Mouse (Mus musculus) hindbrain, embryonic 13.5 days (tissue): ENCODE measurements at regions not wholly inside any gene's neighbourhood (a gene's known extent, or its start where the extent isn't known, plus 50 kb on each side); places are given as distances from the start of the nearest gene placed in this dataset.
A peak's percentile ranks its signal among the peaks of the same experiment; 100 is the strongest.

ENCODE experiments used
- ATAC-seq: fragments of 200-750 bp; cut with Nextera tagmentation; 2 replicates; pipeline ENCODE4 v1.8.0; 2017; ENCODE audit warnings: moderate TSS enrichment; ENCODE audit not compliant: low FRiP score
- H3K27ac ChIP-seq: fragments of 300-500 bp; sonication (generic); 2 replicates; pipeline ENCODE4 v1.5.1; 2015; ENCODE audit warnings: inconsistent platforms, mild to moderate bottlenecking, moderate library complexity
- H3K27me3 ChIP-seq: fragments of 300-500 bp; sonication (generic); 2 replicates; pipeline ENCODE4 v1.6.1; 2015; ENCODE audit warnings: mild to moderate bottlenecking, inconsistent platforms
- H3K36me3 ChIP-seq: fragments of 300-500 bp; sonication (generic); 2 replicates; pipeline ENCODE4 v1.6.1; 2015; ENCODE audit warnings: mild to moderate bottlenecking, inconsistent platforms
- H3K4me1 ChIP-seq: fragments of 300-500 bp; sonication (generic); replicated peaks from 2 replicates; pipeline ENCODE4 v1.6.1; 2015; ENCODE audit warnings: inconsistent platforms
- H3K4me2 ChIP-seq: fragments of 300-500 bp; sonication (generic); 2 replicates; pipeline ENCODE4 v1.6.1; 2015; ENCODE audit warnings: inconsistent platforms, mild to moderate bottlenecking, moderate library complexity
- H3K4me3 ChIP-seq: fragments of 300-500 bp; sonication (generic); 2 replicates; pipeline ENCODE4 v1.5.1; 2015; ENCODE audit warnings: mild to moderate bottlenecking, inconsistent platforms
- H3K9ac ChIP-seq: fragments of 300-500 bp; sonication (generic); 2 replicates; pipeline ENCODE4 v1.6.1; 2015; ENCODE audit warnings: mild to moderate bottlenecking, inconsistent platforms
- H3K9me3 ChIP-seq: fragments of 300-500 bp; sonication (generic); 2 replicates; pipeline ENCODE4 v1.6.1; 2016; ENCODE audit warnings: inconsistent platforms
- WGBS: fragments of 180-500 bp; shearing (Covaris S2); methylation state at CpG from one replicate; pipeline ENCODE4 v1.1.7; 2015; 5-methylcytosine and 5-hydroxymethylcytosine counted together

DNA sequence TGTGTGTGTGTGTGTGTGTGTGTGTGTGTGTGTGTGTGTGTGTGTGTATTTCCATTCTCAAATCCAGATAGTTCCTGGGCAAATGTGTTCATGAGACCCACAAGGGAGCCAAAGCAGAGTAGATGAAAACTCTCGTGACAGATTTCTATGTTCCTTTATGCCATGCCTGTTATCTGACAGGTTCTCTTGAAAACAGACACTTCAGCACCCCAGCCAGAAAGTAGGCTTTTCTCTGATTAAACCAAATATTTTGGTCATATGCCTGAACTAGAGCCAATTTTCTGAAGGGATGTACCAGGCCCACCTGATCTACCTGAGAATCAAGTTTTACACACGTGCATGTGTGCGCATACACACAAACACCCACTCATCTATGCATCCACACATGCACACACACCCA, 95.5 kb downstream of the Psat1 start:
- Histone ChIP-seq H3K4me3 (no peak overlapping the region), H3K4me1 (no peaks in the 10 kb centered on the region), H3K36me3 (no peaks in the 10 kb centered on the region), H3K27ac (no peak overlapping the region), H3K27me3 (0 out of 2 replicates have a peak, but pooled peaks cover 5% of the 10 kb centered on the region), H3K9ac (no peak overlapping the region), H3K4me2 (no peak overlapping the region), H3K9me3 (no peaks in the 10 kb centered on the region)
- ATAC-seq: no peak
- WGBS: 96% methylated on average over 3 of the region's 3 CpGs

DNA sequence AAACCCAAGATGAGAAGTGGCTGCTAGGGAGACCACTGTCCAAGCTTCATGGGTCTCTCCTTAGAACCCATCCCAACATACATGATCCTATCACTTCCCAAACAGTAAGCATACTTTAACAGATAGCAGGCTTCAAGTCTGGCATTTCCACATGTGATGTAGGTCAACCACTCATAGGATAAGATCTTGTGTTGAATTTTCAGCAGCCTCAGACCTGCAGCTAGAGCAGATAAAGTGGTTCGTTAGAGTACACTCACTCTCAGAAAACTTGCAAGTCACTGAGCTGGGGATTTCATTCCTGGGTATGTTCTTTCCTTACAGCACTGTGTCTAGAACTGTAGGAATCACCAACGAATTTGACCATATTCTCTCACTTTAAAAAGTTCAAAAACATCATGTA, 96.4 kb downstream of the Psat1 start:
- Histone ChIP-seq H3K27me3 (0 out of 2 replicates have a peak, but pooled peaks cover 5% of the 10 kb centered on the region), H3K4me1 (no peaks in the 10 kb centered on the region), H3K27ac (no peak overlapping the region), H3K4me2 (no peak overlapping the region), H3K9me3 (no peaks in the 10 kb centered on the region), H3K36me3 (no peaks in the 10 kb centered on the region), H3K9ac (no peak overlapping the region), H3K4me3 (no peak overlapping the region)
- no peak for ATAC-seq
- WGBS: 73% methylated on average over 2 of the region's 2 CpGs

- no peaks in the 10 kb centered on the region for H3K9me3 ChIP-seq
- H3K27ac ChIP-seq: no peak overlapping the region
- WGBS: 84% methylated on average over 4 of the region's 4 CpGs
- H3K9ac ChIP-seq: no peak overlapping the region
- no peak overlapping the region for H3K4me2 ChIP-seq
- H3K27me3 ChIP-seq: 0 out of 2 replicates have a peak, but pooled peaks cover 5% of the 10 kb centered on the region
- H3K4me3 ChIP-seq: no peak overlapping the region
- ATAC-seq: no peak
- H3K36me3 ChIP-seq: no peaks in the 10 kb centered on the region
- H3K4me1 ChIP-seq: no peaks in the 10 kb centered on the region
These were observed 97.9 kb downstream of the Psat1 start for GRCm38 (mm10) chr19:15849235-15849634.

DNA sequence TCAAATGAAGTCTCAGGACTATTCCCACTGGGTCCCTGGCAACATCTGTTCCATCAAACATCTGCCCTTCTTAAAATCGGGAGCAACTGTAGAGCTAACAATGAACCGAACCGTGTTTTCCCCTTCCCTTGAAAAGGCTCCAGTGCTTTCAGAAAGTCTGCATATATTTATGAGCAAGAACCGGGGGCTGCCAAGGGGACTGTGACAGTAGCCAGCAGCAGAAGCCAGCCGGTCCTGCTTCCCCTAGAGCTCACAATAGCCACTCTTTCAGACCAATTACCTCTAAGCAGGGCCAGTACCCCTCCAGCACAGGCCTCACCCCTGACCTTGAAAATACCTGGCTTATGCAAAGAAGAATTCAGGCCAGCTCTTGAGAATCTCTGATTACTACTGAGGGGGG, 108.8 kb downstream of the Psat1 start:
- no peaks in the 10 kb centered on the region for H3K27me3 ChIP-seq
- H3K9me3 ChIP-seq: no peaks in the 10 kb centered on the region
- peaks cover 37% of the 10 kb centered on the region for H3K4me1 ChIP-seq
- H3K27ac ChIP-seq: peak overlapping the region; percentile 80
- H3K4me3 ChIP-seq: no peak overlapping the region
- H3K9ac ChIP-seq: no peak overlapping the region
- 0 out of 2 replicates have a peak, but pooled peaks have one; percentile 25 for ATAC-seq
- no peaks in the 10 kb centered on the region for H3K36me3 ChIP-seq
- 13% methylated on average over 5 of the region's 5 CpGs for WGBS
- H3K4me2 ChIP-seq: no peak overlapping the region

DNA sequence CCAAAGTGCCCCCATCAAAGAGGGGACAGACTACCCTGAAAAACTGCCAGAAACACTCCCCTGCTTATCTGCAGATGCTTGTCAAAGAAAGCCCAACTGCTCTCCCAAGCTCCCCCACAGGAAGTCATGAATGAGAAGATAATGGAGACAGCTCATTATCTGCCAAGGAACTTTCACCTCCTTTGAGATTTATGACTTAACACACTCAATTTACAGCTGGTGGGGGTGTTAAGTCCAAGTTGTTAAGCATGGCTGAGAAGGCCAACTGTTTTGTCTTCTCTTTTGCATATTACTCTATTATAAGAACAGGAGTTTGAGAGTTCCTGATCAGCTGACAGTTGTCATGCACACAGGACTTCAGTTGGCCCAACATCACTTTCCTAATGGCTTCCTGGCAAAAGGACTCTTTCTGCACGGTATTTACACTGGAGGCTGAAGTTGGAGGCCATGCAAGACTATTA, 109.4 kb downstream of the Psat1 start:
- Histone ChIP-seq H3K4me1 (peaks cover 37% of the 10 kb centered on the region), H3K9me3 (no peaks in the 10 kb centered on the region), H3K27me3 (no peaks in the 10 kb centered on the region), H3K27ac (peak overlapping the region; percentile 80), H3K9ac (no peak overlapping the region), H3K4me3 (no peak overlapping the region), H3K36me3 (no peaks in the 10 kb centered on the region), H3K4me2 (no peak overlapping the region)
- ATAC-seq: peak; percentile 37
- WGBS: 15% methylated on average over 1 of the region's 1 CpGs

- Histone ChIP-seq H3K9me3 (no peaks in the 10 kb centered on the region), H3K4me1 (peaks cover 37% of the 10 kb centered on the region), H3K4me3 (no peak overlapping the region), H3K27me3 (no peaks in the 10 kb centered on the region), H3K9ac (no peak overlapping the region), H3K36me3 (no peaks in the 10 kb centered on the region), H3K27ac (peak overlapping the region; percentile 80), H3K4me2 (peak overlapping the region; percentile 34)
- WGBS: 8% methylated on average over 7 of the region's 7 CpGs
- peak; percentile 95 for ATAC-seq
These were observed 110.0 kb downstream of the Psat1 start for GRCm38 (mm10) chr19:15836956-15837714.

DNA sequence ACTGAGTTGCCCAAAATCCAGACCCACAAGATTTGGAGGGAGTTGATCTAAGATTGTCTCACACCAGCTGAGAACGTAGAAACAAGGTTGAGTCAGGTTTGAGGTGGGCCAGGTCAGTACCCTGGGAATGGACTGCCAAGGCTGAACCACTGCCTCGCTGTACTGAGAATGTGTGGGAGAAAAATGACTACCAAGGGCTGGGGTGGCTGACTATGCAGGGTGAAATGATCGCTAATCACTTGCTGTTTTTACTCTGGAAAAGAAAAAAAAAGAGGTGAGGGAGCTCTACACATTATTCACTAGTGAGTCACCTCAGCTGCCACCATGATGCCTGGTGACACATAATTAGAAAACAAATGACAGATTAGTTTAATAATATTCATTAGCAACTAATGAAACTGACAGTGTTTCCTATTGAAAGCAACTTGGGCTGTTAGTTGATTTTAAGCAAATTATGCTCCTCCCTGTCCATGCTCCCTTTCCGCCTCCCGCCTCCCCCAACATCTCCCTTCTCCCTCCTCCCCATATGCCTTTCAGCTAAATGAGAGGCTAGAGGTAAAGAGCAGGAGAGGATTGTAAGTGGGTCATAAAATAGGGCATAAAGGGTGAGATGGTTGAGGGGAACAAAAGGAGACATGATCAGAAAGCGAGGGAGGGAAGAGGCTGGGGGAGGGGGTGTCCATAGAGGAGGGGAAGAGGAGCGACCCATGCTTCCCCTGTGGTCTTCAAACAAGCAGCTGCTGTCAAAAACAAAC, 110.8 kb downstream of the Psat1 start:
- 24% methylated on average over 7 of the region's 7 CpGs for WGBS
- peak; percentile 66 for ATAC-seq
- Histone ChIP-seq H3K9ac (no peak overlapping the region), H3K36me3 (no peaks in the 10 kb centered on the region), H3K27ac (peak overlapping the region; percentile 80), H3K9me3 (no peaks in the 10 kb centered on the region), H3K27me3 (no peaks in the 10 kb centered on the region), H3K4me3 (no peak overlapping the region), H3K4me2 (peak overlapping the region; percentile 34), H3K4me1 (peaks cover 37% of the 10 kb centered on the region)

DNA sequence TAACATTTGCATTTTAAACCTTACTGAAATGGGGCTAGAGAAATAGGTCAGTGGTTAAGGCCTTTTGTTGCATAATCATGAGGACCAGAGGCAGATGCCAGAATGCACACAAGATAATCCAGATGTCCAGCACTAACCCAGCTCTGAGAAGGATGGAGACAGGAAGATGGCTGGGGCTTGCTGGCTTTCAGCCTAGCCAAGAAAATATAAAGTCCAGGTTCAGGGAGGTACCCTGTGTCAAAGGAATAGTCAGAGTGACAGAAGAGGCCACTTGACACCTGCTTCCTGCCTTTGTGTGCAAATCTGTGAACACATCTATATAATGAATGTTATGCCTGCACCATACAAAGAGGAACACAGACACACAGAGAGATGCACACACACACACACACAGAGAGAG, 116.8 kb downstream of the Psat1 start:
- ATAC-seq: no peak
- no peak overlapping the region for H3K4me2 ChIP-seq
- no peak overlapping the region for H3K9ac ChIP-seq
- no peaks in the 10 kb centered on the region for H3K4me1 ChIP-seq
- no peaks in the 10 kb centered on the region for H3K9me3 ChIP-seq
- no peaks in the 10 kb centered on the region for H3K27me3 ChIP-seq
- no peak overlapping the region for H3K4me3 ChIP-seq
- H3K36me3 ChIP-seq: no peaks in the 10 kb centered on the region
- H3K27ac ChIP-seq: no peak overlapping the region

DNA sequence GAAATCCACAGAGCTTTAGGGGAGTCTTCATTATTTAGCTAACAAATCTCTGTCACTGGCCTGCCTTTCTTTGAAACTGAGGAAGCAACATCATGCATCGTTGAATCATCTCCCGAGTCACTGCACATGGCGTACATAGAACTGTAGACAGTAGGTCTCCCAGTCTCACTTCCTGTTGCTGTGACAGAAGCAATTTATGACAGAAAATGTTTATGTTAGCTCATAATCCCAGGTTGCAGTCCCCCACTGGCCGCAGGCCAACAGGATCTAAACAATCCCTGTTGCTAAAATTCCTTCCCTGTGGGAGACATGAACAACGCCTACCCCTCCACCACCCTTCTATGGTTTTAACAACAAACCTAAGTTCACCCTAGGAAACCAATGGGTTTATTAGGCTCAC, 118.0 kb downstream of the Psat1 start:
- ATAC-seq: no peak
- no peak overlapping the region for H3K9ac ChIP-seq
- no peaks in the 10 kb centered on the region for H3K4me1 ChIP-seq
- no peak overlapping the region for H3K27ac ChIP-seq
- H3K4me2 ChIP-seq: no peak overlapping the region
- H3K4me3 ChIP-seq: no peak overlapping the region
- no peaks in the 10 kb centered on the region for H3K27me3 ChIP-seq
- H3K36me3 ChIP-seq: no peaks in the 10 kb centered on the region
- H3K9me3 ChIP-seq: no peaks in the 10 kb centered on the region
- 76% methylated on average over 5 of the region's 5 CpGs for WGBS

GRCm38 (mm10) chr19:15827990-15828705, 119.0 kb downstream of the Psat1 start:
- WGBS: 75% methylated on average over 10 of the region's 10 CpGs
- Histone ChIP-seq H3K36me3 (no peaks in the 10 kb centered on the region), H3K9ac (no peak overlapping the region), H3K27ac (no peak overlapping the region), H3K9me3 (no peaks in the 10 kb centered on the region), H3K4me1 (no peaks in the 10 kb centered on the region), H3K27me3 (no peaks in the 10 kb centered on the region), H3K4me2 (no peak overlapping the region), H3K4me3 (no peak overlapping the region)
- ATAC-seq: no peak

DNA sequence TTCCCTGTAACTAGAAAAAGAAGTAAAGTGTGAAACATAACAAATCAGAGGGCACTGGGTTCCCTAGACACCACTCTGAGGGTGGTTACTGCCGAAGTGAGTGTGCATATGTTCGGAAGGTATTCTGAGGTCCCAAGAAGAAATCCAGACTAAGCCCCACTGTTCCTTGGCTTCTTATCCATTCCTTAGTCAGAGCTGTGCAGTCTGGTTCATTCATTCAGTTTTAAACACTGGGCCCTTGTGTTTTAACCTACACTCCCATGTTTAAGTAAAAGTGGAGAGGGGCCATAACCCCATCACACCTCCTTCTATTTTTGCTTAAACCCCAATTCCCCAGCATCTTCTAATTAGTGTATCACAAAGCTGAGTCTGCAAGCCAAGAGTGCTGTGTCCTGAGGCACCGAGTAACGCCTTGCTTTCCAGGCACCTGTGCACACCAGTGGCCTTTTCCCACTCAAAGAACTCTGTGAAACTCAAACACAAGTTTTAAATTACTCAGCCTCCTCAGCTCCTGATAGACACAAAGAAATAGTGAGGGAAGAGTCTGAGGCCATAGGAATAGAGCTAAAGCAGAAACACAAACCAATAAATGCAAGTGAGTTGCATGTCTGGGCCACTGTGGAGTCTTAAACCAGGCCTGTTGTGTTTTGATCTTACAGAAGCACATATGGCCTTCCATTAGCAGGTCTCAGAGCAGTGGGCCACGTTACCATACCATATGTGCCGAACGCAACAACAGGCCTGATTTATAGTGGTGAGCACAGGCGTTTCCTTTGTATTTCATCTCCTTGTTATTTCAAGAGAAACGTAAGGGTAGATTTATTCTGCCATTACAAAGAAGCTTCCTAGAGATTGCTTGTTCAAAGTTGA, 119.8 kb downstream of the Psat1 start:
- Histone ChIP-seq H3K36me3 (no peaks in the 10 kb centered on the region), H3K27me3 (no peaks in the 10 kb centered on the region), H3K9me3 (no peaks in the 10 kb centered on the region), H3K9ac (no peak overlapping the region), H3K4me3 (no peak overlapping the region), H3K4me1 (no peaks in the 10 kb centered on the region), H3K27ac (0 out of 2 replicates have a peak overlapping the region, but pooled peaks have one; percentile 5), H3K4me2 (no peak overlapping the region)
- 74% methylated on average over 9 of the region's 9 CpGs for WGBS
- no peak for ATAC-seq
